Mouse (Mus musculus): ENCODE results near the gene Ypel5. TPM values are rescaled to one million over a fixed set of nuclear protein-coding genes. Genes with fewer than 3 reads are reported as not detected.

Gene Ypel5
- polyA plus RNA-seq (2012) = 5.0 and 7.3 TPM in 2 replicates

GRCm38 (mm10) chr17:72836158-72837115, at the start of gene Ypel5:
Gene Ypel5, plus strand, starts transcription at chr17:72836453.
- TF ChIP-seq GATA1 (IDR thresholded peaks at IDR 0.05; ENCODE audit: low read length) = no peak

DNA sequence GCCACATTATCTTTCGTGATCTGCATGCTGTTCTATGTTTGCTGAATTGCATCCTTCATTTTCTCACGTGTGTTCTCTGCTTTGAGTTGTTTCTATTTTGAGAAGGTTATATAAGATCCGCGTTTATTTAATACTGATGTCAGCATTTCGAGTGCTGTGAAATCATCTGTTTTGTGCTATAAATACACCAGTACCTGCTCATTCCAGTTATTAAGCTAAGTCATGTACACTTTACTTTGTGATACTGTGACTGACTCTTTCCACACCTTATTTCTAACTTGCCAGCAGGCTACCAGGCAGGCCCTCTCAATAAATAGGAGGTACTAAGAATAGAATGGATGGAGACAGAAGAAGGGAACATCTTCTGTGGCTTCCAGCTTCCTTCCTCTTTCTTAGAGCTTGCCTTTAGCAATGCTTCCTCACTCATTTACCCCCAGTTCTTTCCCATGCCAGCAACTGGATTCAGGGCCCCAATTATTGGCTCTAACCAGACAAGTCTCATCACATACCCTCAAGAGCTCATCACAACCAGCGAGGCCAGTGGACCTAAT, 48.3 kb upstream of the Ypel5 start:
- no peak for TF ChIP-seq GATA1 (IDR thresholded peaks at IDR 0.05; ENCODE audit: low read length)

- TF ChIP-seq GATA1 (IDR thresholded peaks at IDR 0.05; ENCODE audit: low read length) = no peak
Observed at GRCm38 (mm10) chr17:72793278-72793677, 43.0 kb upstream of the Ypel5 start.

GRCm38 (mm10) chr17:72794660-72795059, 41.6 kb upstream of the Ypel5 start:
- no peak for TF ChIP-seq GATA1 (IDR thresholded peaks at IDR 0.05; ENCODE audit: low read length)

DNA sequence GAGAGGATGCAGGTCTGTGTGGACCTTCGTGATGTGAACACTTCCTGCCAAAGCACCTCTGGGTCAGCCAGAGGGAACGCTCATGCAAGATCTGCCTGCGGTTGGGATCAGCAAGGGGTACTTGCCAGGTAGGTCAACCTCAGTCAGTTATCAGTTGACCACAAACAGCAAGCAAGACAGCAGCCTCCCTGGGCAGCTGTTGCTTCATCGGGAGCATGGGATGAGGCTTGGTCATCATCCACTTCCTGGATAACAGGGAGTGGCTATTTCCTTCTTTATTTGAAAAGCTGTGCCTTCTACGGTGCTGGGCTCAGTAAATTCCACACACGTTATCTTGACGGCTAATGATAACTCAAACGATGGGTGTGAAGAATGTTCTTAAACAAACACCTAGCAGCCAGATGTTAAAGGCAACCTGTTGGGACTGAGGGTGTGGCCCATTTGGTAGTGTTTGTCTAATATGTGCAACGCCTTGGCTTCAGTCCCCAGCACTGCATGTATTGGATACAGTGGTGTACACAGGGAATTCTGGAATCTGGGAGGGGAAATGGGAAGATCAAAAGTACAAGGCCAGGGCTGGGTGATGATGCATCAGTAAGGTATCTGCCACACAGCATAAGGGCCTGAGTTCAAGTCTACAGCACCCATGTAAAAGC, 40.7 kb upstream of the Ypel5 start:
- TF ChIP-seq GATA1 (IDR thresholded peaks at IDR 0.05; ENCODE audit: low read length) = no peak

DNA sequence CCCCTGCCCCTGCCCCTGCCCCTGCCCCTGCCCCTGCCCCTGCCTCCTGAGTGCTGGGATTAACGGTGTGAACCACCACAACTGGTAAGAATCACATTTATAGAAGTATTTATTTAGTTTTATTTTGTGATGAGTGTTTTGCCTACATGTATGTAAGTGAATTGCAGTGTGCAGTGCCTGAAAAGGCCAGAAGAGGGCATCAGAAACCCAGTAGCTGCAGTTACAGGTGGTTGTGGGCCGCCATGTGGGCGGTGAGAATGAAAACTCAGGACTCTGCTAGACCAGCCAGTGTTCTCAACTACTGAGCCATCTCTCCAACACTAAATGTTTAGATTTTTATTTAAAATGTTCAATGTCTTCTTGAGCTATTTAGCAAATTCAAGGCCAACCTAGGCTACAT, 39.7 kb upstream of the Ypel5 start:
- no peak for TF ChIP-seq GATA1 (IDR thresholded peaks at IDR 0.05; ENCODE audit: low read length)

DNA sequence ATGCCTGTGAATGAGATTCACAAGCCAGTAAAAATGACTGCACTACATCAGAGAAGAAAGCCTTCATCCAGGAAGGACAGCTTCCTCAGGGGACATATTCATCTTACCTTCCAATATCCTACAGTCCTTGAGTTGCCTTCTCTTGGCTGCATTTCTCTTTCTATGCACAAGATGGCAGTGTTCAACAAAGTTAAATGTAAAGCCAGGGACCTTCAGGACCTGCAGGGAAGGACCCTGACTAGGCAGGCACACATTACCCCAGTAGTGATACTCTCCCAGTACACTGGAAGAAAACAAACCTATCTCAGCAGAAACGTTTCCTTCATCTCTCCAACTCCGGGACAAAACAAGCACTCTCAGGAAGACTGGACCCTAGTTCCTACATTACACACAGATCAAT, 38.4 kb upstream of the Ypel5 start:
- TF ChIP-seq GATA1 (IDR thresholded peaks at IDR 0.05; ENCODE audit: low read length) = no peak

DNA sequence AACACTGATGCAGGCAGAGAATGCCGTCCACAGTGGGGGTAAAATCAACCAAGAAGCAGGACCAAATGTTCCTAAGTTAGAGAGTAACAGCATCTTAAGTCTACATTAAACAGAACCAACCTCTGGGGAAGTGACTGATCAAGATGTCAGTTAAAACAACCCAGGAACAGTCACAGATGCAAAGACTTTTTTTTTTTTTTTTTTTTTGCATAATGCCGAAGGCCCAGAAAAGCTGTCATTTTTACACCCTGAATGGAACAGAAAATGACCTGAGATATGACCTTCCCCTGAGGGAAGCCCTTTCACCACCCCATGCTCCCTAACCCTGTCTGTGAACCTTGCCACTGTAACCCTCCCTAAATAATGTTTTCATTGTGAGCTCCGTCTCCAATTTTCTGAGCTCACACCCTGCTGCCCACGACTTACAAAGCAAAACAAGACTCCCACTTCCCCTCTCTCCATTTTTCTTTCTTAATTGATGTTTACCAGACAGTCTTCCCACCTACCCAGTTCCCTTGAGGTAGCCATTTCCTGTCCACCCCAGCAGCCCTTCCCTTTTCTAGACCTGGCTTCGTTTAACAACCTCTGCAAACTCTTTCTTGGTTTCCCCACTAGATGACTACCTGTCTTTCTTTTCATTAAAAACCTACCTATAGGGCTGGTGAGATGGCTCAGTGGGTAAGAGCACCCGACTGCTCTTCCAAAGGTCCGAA, 26.2 kb upstream of the Ypel5 start:
- no peak for TF ChIP-seq GATA1 (IDR thresholded peaks at IDR 0.05; ENCODE audit: low read length)

GRCm38 (mm10) chr17:72813419-72814315, 22.6 kb upstream of the Ypel5 start:
- no peak for TF ChIP-seq GATA1 (IDR thresholded peaks at IDR 0.05; ENCODE audit: low read length)

- TF ChIP-seq GATA1 (IDR thresholded peaks at IDR 0.05; ENCODE audit: low read length) = no peak
Observed at GRCm38 (mm10) chr17:72817574-72817973, 18.7 kb upstream of the Ypel5 start.

DNA sequence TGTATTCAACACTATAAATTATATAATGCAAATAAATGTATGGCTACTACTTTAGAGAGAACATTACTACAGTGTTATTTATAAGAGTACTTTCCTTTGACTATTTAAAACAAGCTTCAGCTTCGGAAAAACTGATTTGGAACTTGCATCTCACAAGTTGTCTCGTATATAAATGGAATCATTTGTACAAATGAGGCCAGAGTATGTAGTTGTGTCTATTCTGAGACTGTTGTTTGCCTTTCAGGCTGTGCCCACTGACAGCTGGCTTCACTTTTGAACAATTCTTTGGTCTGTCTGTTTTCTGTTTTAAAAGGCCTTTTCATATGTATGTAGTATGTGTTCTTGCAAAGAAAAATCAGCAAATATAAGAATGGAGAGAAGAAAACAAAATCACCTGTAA, 16.5 kb upstream of the Ypel5 start:
- no peak for TF ChIP-seq GATA1 (IDR thresholded peaks at IDR 0.05; ENCODE audit: low read length)

- no peak for TF ChIP-seq GATA1 (IDR thresholded peaks at IDR 0.05; ENCODE audit: low read length)
Observed at GRCm38 (mm10) chr17:72820425-72820824, 15.8 kb upstream of the Ypel5 start.

GRCm38 (mm10) chr17:72821923-72822322, 14.3 kb upstream of the Ypel5 start:
- no peak for TF ChIP-seq GATA1 (IDR thresholded peaks at IDR 0.05; ENCODE audit: low read length)

- no peak for TF ChIP-seq GATA1 (IDR thresholded peaks at IDR 0.05; ENCODE audit: low read length)
Observed at GRCm38 (mm10) chr17:72826916-72827534, 9.2 kb upstream of the Ypel5 start.

Measured in G1E-ER4 (cell line).